Mouse (Mus musculus): ENCODE results near the gene Mapk1ip1l.

DNA sequence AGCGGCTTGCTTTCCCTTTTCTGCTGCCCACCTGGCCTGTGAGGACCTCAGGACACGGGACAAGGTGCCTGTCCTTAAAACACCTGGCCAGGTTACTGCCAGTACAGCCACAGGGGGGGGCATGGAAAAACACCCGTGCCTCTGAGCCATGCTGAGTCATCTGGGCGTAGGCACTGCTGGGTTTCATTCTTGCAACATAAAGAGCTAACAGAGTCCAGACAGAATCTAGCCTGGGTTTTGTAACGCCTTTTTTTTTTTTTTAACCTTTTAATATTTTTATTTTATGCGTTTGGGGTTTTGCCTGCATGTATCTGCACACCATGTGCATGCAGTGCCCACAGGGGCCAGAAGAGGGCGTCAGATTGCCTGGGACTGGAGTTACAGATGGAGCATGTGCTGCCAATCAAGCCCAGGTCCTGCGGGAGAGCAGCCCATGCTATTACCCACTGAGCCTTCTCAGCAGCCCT lies 56.1 kb downstream of the Mapk1ip1l start:
- TF ChIP-seq POLR2A (IDR thresholded peaks at IDR 0.05; ENCODE audit: low read depth, low read length) (no peak), CTCF (conservative IDR thresholded peaks at IDR 0.05; ENCODE audit: insufficient read depth, insufficient read length, low read depth, low read length) (0 out of 2 replicates have a peak, but pooled peaks have one; percentile 12)
